Mouse (Mus musculus) intestine, postnatal 0 days (tissue): ENCODE measurements at regions not wholly inside any gene's neighbourhood (a gene's known extent, or its start where the extent isn't known, plus 50 kb on each side); places are given as distances from the start of the nearest gene placed in this dataset.

Experiments
- ATAC-seq: fragments of 200-750 bp; cut with Nextera tagmentation; 2 replicates; pipeline ENCODE4 v1.8.0; 2017; ENCODE audit warnings: mild to moderate bottlenecking, moderate TSS enrichment, moderate library complexity
- H3K27ac ChIP-seq: fragments of 300-500 bp; sonication (generic); 2 replicates; pipeline ENCODE4 v1.5.1; 2014; ENCODE audit warnings: mild to moderate bottlenecking, low read depth, low read length, moderate library complexity
- H3K27me3 ChIP-seq: fragments of 300-500 bp; sonication (generic); replicated peaks from 2 replicates; pipeline ENCODE4 v1.6.1; 2014; ENCODE audit warnings: low read length, mixed read lengths; ENCODE audit not compliant: control insufficient read depth, insufficient read depth
- H3K36me3 ChIP-seq: fragments of 300-500 bp; sonication (generic); 2 replicates; pipeline ENCODE4 v1.6.1; 2014; ENCODE audit warnings: mild to moderate bottlenecking, moderate library complexity; ENCODE audit not compliant: control insufficient read depth, insufficient read depth
- H3K4me1 ChIP-seq: fragments of 300-500 bp; sonication (generic); replicated peaks from 2 replicates; pipeline ENCODE4 v1.6.1; 2014; ENCODE audit warnings: antibody characterized with exemption, low read length, mixed read lengths; ENCODE audit not compliant: control insufficient read depth, insufficient read depth
- H3K4me2 ChIP-seq: fragments of 300-500 bp; sonication (generic); replicated peaks from 2 replicates; pipeline ENCODE4 v1.6.1; 2014; ENCODE audit warnings: low read depth, mild to moderate bottlenecking, moderate library complexity
- H3K4me3 ChIP-seq: fragments of 300-500 bp; sonication (generic); 2 replicates; pipeline ENCODE4 v1.5.1; 2014; ENCODE audit warnings: low read depth, low read length
- H3K9ac ChIP-seq: fragments of 300-500 bp; sonication (generic); 2 replicates; pipeline ENCODE4 v1.6.1; 2014; ENCODE audit warnings: mild to moderate bottlenecking, low read depth, low read length
- H3K9me3 ChIP-seq: fragments of 300-500 bp; sonication (generic); 2 replicates; pipeline ENCODE4 v1.6.1; 2016; ENCODE audit warnings: mixed run types; ENCODE audit not compliant: control insufficient read depth
- CTCF ChIP-seq: sonication (generic); IDR thresholded peaks from 2 replicates; pipeline ENCODE4 v1.5.1; 2016; ENCODE audit warnings: low read depth, mild to moderate bottlenecking, control low read depth, antibody characterized with exemption, moderate library complexity
- WGBS: fragments of 180-500 bp; shearing (Covaris S2); extraction: QIAGEN DNeasy Blood & Tissue Kit; methylation state at CpG from one replicate; pipeline ENCODE4 v1.1.7; 2014; 5-methylcytosine and 5-hydroxymethylcytosine counted together

GRCm38 (mm10) chr7:83504996-83505645, 79.6 kb upstream of the Tmc3 start:
- WGBS: 74% methylated on average over 2 of the region's 2 CpGs
- H3K4me3 ChIP-seq: no peak overlapping the region
- no peak overlapping the region for H3K27ac ChIP-seq
- H3K4me1 ChIP-seq: no peaks in the 10 kb centered on the region
- H3K9me3 ChIP-seq: no peaks in the 10 kb centered on the region
- no peak overlapping the region for H3K9ac ChIP-seq
- TF ChIP-seq CTCF: no peak
- H3K4me2 ChIP-seq: no peak overlapping the region
- no peaks in the 10 kb centered on the region for H3K36me3 ChIP-seq
- H3K27me3 ChIP-seq: no peaks in the 10 kb centered on the region
- ATAC-seq: no peak

GRCm38 (mm10) chr7:83516295-83516694, 68.4 kb upstream of the Tmc3 start:
- TF ChIP-seq CTCF: no peak
- H3K9ac ChIP-seq: no peak overlapping the region
- H3K4me3 ChIP-seq: no peak overlapping the region
- H3K4me1 ChIP-seq: no peaks in the 10 kb centered on the region
- no peak for ATAC-seq
- H3K27me3 ChIP-seq: no peaks in the 10 kb centered on the region
- H3K9me3 ChIP-seq: no peaks in the 10 kb centered on the region
- WGBS: 24% methylated on average over 4 of the region's 4 CpGs
- no peak overlapping the region for H3K4me2 ChIP-seq
- H3K27ac ChIP-seq: no peak overlapping the region
- H3K36me3 ChIP-seq: no peaks in the 10 kb centered on the region

DNA sequence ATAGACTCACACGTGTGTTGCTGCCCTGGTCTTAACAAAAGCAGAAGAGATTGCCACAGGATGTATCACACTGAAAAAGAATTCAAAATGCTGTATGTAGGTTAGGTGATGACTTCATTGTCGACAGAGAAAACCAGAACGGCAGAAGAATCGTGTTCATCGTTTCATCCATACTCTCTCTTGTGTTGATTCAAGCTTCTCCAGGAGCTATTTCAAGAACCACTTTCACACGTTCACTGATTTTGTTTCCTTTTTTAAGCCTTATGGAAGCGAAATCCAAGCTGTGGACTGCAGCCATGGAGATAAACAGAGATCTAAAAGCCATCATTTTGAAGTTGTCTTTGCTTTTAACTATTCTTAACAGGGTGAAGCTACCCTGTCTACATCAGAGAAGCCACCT, 63.2 kb upstream of the Tmc3 start:
- no peaks in the 10 kb centered on the region for H3K36me3 ChIP-seq
- ATAC-seq: no peak
- no peak for TF ChIP-seq CTCF
- no peaks in the 10 kb centered on the region for H3K9me3 ChIP-seq
- H3K4me1 ChIP-seq: no peaks in the 10 kb centered on the region
- 81% methylated on average over 7 of the region's 7 CpGs for WGBS
- H3K27ac ChIP-seq: no peak overlapping the region
- no peaks in the 10 kb centered on the region for H3K27me3 ChIP-seq
- no peak overlapping the region for H3K4me2 ChIP-seq
- no peak overlapping the region for H3K9ac ChIP-seq
- no peak overlapping the region for H3K4me3 ChIP-seq
